Mouse (Mus musculus) myocyte (in vitro differentiated cells): Measurements from ENCODE around the gene Opa3. TPM values are rescaled to one million over a fixed set of nuclear protein-coding genes. Genes with fewer than 3 reads are reported as not detected.

Experiments used
- H3K27me3 ChIP-seq: one replicate; pipeline ENCODE4 v1.6.1; 2011; ENCODE audit not compliant: control insufficient read depth, insufficient read depth, insufficient read length
- H3K36me3 ChIP-seq: one replicate; pipeline ENCODE4 v1.6.1; 2011; ENCODE audit not compliant: control insufficient read depth, insufficient read depth
- H3K4me2 ChIP-seq: one replicate; pipeline ENCODE4 v1.6.1; 2011; ENCODE audit warnings: low read depth, control low read depth
- H3K4me3 ChIP-seq: one replicate; pipeline ENCODE4 v1.5.1; 2011; ENCODE audit warnings: mild to moderate bottlenecking, control low read depth, moderate library complexity
- H3K79me2 ChIP-seq: one replicate; pipeline ENCODE4 v1.6.1; 2011; ENCODE audit not compliant: control insufficient read depth, insufficient read depth
- H3ac ChIP-seq: one replicate; pipeline ENCODE4 v1.6.1; 2011; ENCODE audit not compliant: control insufficient read depth, insufficient read length
- CEBPB ChIP-seq: IDR thresholded peaks from 2 replicates; pipeline ENCODE4 v1.6.1; 2011; ENCODE audit warnings: mild to moderate bottlenecking, moderate library complexity; ENCODE audit not compliant: poor library complexity, insufficient read depth, severe bottlenecking
- E2F4 ChIP-seq: IDR thresholded peaks from one replicate; pipeline ENCODE4 v1.6.1; 2011; ENCODE audit warnings: mild to moderate bottlenecking, control low read depth, moderate library complexity; ENCODE audit not compliant: insufficient read depth
- MAX ChIP-seq: IDR thresholded peaks from one replicate; pipeline ENCODE4 v1.6.1; 2011; ENCODE audit warnings: low read depth, mild to moderate bottlenecking, control low read depth
- MYOD1 ChIP-seq, 3 experiments: IDR thresholded peaks; one replicate each; pipeline ENCODE4 v1.6.1; 2011; ENCODE audit warnings: control low read depth in 2 of 3, low read depth in 2 of 3, mild to moderate bottlenecking in 2 of 3, moderate library complexity in 1 of 3; ENCODE audit not compliant: insufficient read length in 2 of 3, control insufficient read depth in 1 of 3
- MYOG ChIP-seq, 3 experiments: IDR thresholded peaks; one replicate each; pipeline ENCODE4 v1.6.1; 2011; ENCODE audit warnings: control low read depth in 2 of 3, low read depth in 2 of 3, mild to moderate bottlenecking in 2 of 3; ENCODE audit not compliant: insufficient read length in 2 of 3, control insufficient read depth in 1 of 3, insufficient read depth in 1 of 3
- POLR2A ChIP-seq: IDR thresholded peaks from one replicate; pipeline ENCODE4 v1.6.1; 2011; ENCODE audit warnings: low read depth, mild to moderate bottlenecking, control low read depth, moderate library complexity; ENCODE audit not compliant: insufficient read length
- POLR2AphosphoS2 ChIP-seq: IDR thresholded peaks from one replicate; pipeline ENCODE4 v1.6.1; 2011; ENCODE audit warnings: low read depth, control low read depth; ENCODE audit not compliant: insufficient read length
- REST ChIP-seq: IDR thresholded peaks from one replicate; pipeline ENCODE4 v1.6.1; 2011; ENCODE audit warnings: mild to moderate bottlenecking, control low read depth, moderate library complexity; ENCODE audit not compliant: insufficient read depth, insufficient read length
- SRF ChIP-seq: IDR thresholded peaks from one replicate; pipeline ENCODE4 v1.6.1; 2011; ENCODE audit warnings: low read depth; ENCODE audit not compliant: control insufficient read depth, insufficient read length
- TCF12 ChIP-seq: IDR thresholded peaks from one replicate; pipeline ENCODE4 v1.6.1; 2011; ENCODE audit warnings: mild to moderate bottlenecking, control low read depth; ENCODE audit not compliant: poor library complexity, insufficient read depth, severe bottlenecking
- TCF3 ChIP-seq: IDR thresholded peaks from one replicate; pipeline ENCODE4 v1.6.1; 2011; ENCODE audit warnings: low read depth, control low read depth; ENCODE audit not compliant: insufficient read length
- USF1 ChIP-seq: IDR thresholded peaks from one replicate; pipeline ENCODE4 v1.6.1; 2011; ENCODE audit warnings: low read depth, mild to moderate bottlenecking, control low read depth, moderate library complexity
- polyA plus RNA-seq: library from polyadenylated mRNA; unstranded; fragments of >200 nt; fragmentation: generic; extraction: Trizol; gene quantifications from one replicate; pipeline ENCODE4 v1.2.1, GENCODE M21; 2012; ENCODE audit warnings: missing spikeins

Gene Opa3
- polyA plus RNA-seq, 1 experiment = 29.8 TPM

GRCm38 (mm10) chr7:19180862-19181429 is 47.2 kb upstream of the Opa3 start:
- Histone ChIP-seq H3K27me3 (no peaks in the 10 kb centered on the region), H3K4me2 (peak overlapping the region; percentile 96), H3K36me3 (no peaks in the 10 kb centered on the region), H3ac (no peak overlapping the region), H3K4me3 (peak overlapping the region; percentile 56), H3K79me2 (no peaks in the 10 kb centered on the region)
- TF ChIP-seq MYOD1 (IDR thresholded peaks at IDR 0.05; ENCODE audit: control insufficient read depth in 1 of 3, insufficient read length in 2 of 3, low read depth in 2 of 3) (peak in 1 of 3 experiments; percentile 5), TCF3 (no peak)

GRCm38 (mm10) chr7:19184250-19184649 is 43.9 kb upstream of the Opa3 start:
- no peaks in the 10 kb centered on the region for H3K27me3 ChIP-seq
- no peak for TF ChIP-seq REST
- TF ChIP-seq E2F4 = no peak
- TF ChIP-seq USF1 = no peak
- no peak for TF ChIP-seq TCF3
- no peak for TF ChIP-seq MYOG (IDR thresholded peaks at IDR 0.05; ENCODE audit: control insufficient read depth in 1 of 3, insufficient read depth in 1 of 3, insufficient read length in 2 of 3, low read depth in 2 of 3)
- no peak for TF ChIP-seq CEBPB
- TF ChIP-seq POLR2A = no peak
- TF ChIP-seq TCF12 = no peak
- no peak for TF ChIP-seq MYOD1 (IDR thresholded peaks at IDR 0.05; ENCODE audit: control insufficient read depth in 1 of 3, insufficient read length in 2 of 3, low read depth in 2 of 3)
- no peak for TF ChIP-seq MAX
- TF ChIP-seq POLR2AphosphoS2 = no peak
- no peak for TF ChIP-seq SRF

GRCm38 (mm10) chr7:19184758-19185157 is 43.4 kb upstream of the Opa3 start:
- H3K27me3 ChIP-seq = no peaks in the 10 kb centered on the region
- TF ChIP-seq POLR2AphosphoS2 (no peak), MYOG (IDR thresholded peaks at IDR 0.05; ENCODE audit: control insufficient read depth in 1 of 3, insufficient read depth in 1 of 3, insufficient read length in 2 of 3, low read depth in 2 of 3) (no peak)
- H3ac ChIP-seq = no peak overlapping the region
- no peaks in the 10 kb centered on the region for H3K79me2 ChIP-seq
- H3K4me3 ChIP-seq = no peak overlapping the region
- no peak overlapping the region for H3K4me2 ChIP-seq
- no peaks in the 10 kb centered on the region for H3K36me3 ChIP-seq

More at GRCm38 (mm10) chr7:19184250-19184649, 43.9 kb upstream of the Opa3 start:
- no peaks in the 10 kb centered on the region for H3K79me2 ChIP-seq
- no peak overlapping the region for H3K4me2 ChIP-seq
- H3K4me3 ChIP-seq = no peak overlapping the region
- H3ac ChIP-seq = no peak overlapping the region
- H3K36me3 ChIP-seq = no peaks in the 10 kb centered on the region

- Histone ChIP-seq H3ac (no peak overlapping the region), H3K36me3 (peaks cover 6% of the 10 kb centered on the region), H3K4me2 (no peak overlapping the region), H3K4me3 (no peak overlapping the region), H3K27me3 (no peaks in the 10 kb centered on the region), H3K79me2 (no peaks in the 10 kb centered on the region)
- no peak for TF ChIP-seq MYOG (IDR thresholded peaks at IDR 0.05; ENCODE audit: control insufficient read depth in 1 of 3, insufficient read depth in 1 of 3, insufficient read length in 2 of 3, low read depth in 2 of 3)
- no peak for TF ChIP-seq MAX
- no peak for TF ChIP-seq USF1
- TF ChIP-seq SRF = no peak
- no peak for TF ChIP-seq POLR2AphosphoS2
- no peak for TF ChIP-seq POLR2A
- no peak for TF ChIP-seq E2F4
- TF ChIP-seq CEBPB = no peak
- TF ChIP-seq REST = no peak
- no peak for TF ChIP-seq MYOD1 (IDR thresholded peaks at IDR 0.05; ENCODE audit: control insufficient read depth in 1 of 3, insufficient read length in 2 of 3, low read depth in 2 of 3)
- no peak for TF ChIP-seq TCF3
- TF ChIP-seq TCF12 = no peak
These were observed 33.5 kb upstream of the Opa3 start for GRCm38 (mm10) chr7:19194676-19195075.

GRCm38 (mm10) chr7:19196676-19197075 is 31.5 kb upstream of the Opa3 start:
- H3ac ChIP-seq = no peak overlapping the region
- no peak for TF ChIP-seq REST
- no peak for TF ChIP-seq MAX
- no peak for TF ChIP-seq E2F4
- no peak for TF ChIP-seq USF1
- TF ChIP-seq TCF3 = no peak
- no peak for TF ChIP-seq MYOG (IDR thresholded peaks at IDR 0.05; ENCODE audit: control insufficient read depth in 1 of 3, insufficient read depth in 1 of 3, insufficient read length in 2 of 3, low read depth in 2 of 3)
- no peak for TF ChIP-seq CEBPB
- no peak for TF ChIP-seq POLR2A
- no peak for TF ChIP-seq POLR2AphosphoS2
- no peak for TF ChIP-seq TCF12
- TF ChIP-seq SRF = no peak
- no peak for TF ChIP-seq MYOD1 (IDR thresholded peaks at IDR 0.05; ENCODE audit: control insufficient read depth in 1 of 3, insufficient read length in 2 of 3, low read depth in 2 of 3)
- H3K4me2 ChIP-seq = no peak overlapping the region
- peaks cover 6% of the 10 kb centered on the region for H3K36me3 ChIP-seq
- H3K4me3 ChIP-seq = no peak overlapping the region
- no peaks in the 10 kb centered on the region for H3K79me2 ChIP-seq
- H3K27me3 ChIP-seq = no peaks in the 10 kb centered on the region
